Mouse (Mus musculus): ENCODE measurements around the gene Tbxa2r. TPM values are rescaled to one million over a fixed set of nuclear protein-coding genes. Genes with fewer than 3 reads are reported as not detected.

The Tbxa2r gene
- polyA plus RNA-seq, 1 experiment = not detected

- H3K4me1 ChIP-seq (ENCODE audit: control insufficient read depth, insufficient read depth, insufficient read length, low read length) = peaks cover 13% of the 10 kb centered on the region; the same call in 1 of the 2 replicates
- H3K4me3 ChIP-seq (ENCODE audit: insufficient read depth, low read depth, low read length) = peak overlapping the region; percentile 84
- peak overlapping the region; percentile 50 for H3K27ac ChIP-seq (replicated peaks; ENCODE audit: low read depth, low read length)
These were observed 7.1 kb upstream of the Tbxa2r start for GRCm38 (mm10) chr10:81321436-81321835.

- H3K4me3 ChIP-seq (ENCODE audit: insufficient read depth, low read depth, low read length) = no peak overlapping the region; the same call in 1 of the 2 replicates
- H3K27ac ChIP-seq (replicated peaks; ENCODE audit: low read depth, low read length) = no peak overlapping the region
- H3K4me1 ChIP-seq (ENCODE audit: control insufficient read depth, insufficient read depth, insufficient read length, low read length) = peaks cover 18% of the 10 kb centered on the region
These were observed 6.1 kb upstream of the Tbxa2r start for GRCm38 (mm10) chr10:81322444-81322843.

- Histone ChIP-seq H3K4me3 (ENCODE audit: insufficient read depth, low read depth, low read length) (no peak overlapping the region), H3K27ac (replicated peaks; ENCODE audit: low read depth, low read length) (no peak overlapping the region), H3K4me1 (ENCODE audit: control insufficient read depth, insufficient read depth, insufficient read length, low read length) (peaks cover 19% of the 10 kb centered on the region)
These were observed 5.3 kb upstream of the Tbxa2r start for GRCm38 (mm10) chr10:81323141-81323775.

GRCm38 (mm10) chr10:81323791-81324530 is 4.6 kb upstream of the Tbxa2r start:
- no peak overlapping the region for H3K4me3 ChIP-seq (ENCODE audit: insufficient read depth, low read depth, low read length)
- peaks cover 25% of the 10 kb centered on the region for H3K4me1 ChIP-seq (ENCODE audit: control insufficient read depth, insufficient read depth, insufficient read length, low read length)
- H3K27ac ChIP-seq (replicated peaks; ENCODE audit: low read depth, low read length) = no peak overlapping the region

DNA sequence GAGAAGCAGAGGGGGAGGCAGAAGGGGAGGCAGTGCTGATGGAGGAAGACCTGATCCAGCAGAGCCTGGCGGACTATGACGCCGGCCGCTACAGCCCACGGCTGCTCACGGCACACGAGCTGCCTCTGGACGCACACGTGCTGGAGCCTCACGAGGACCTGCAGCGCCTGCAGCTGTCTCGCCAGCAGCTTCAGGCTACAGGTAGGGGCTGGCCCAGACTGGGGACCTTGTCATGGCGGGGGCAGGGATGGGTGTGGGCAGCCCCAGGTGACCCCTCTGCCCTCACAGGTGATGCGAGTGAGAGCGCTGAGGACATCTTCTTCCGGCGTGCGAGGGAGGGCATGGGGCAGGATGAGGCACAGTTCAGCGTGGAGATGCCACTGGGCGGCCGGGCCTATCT is 3.4 kb upstream of the Tbxa2r start:
- Histone ChIP-seq H3K27ac (replicated peaks; ENCODE audit: low read depth, low read length) (no peak overlapping the region), H3K4me1 (ENCODE audit: control insufficient read depth, insufficient read depth, insufficient read length, low read length) (peaks cover 29% of the 10 kb centered on the region), H3K4me3 (ENCODE audit: insufficient read depth, low read depth, low read length) (no peak overlapping the region)

- Histone ChIP-seq H3K4me1 (ENCODE audit: control insufficient read depth, insufficient read depth, insufficient read length, low read length) (peaks cover 32% of the 10 kb centered on the region), H3K27ac (replicated peaks; ENCODE audit: low read depth, low read length) (peak overlapping the region; percentile 96), H3K4me3 (ENCODE audit: insufficient read depth, low read depth, low read length) (no peak overlapping the region)
These were observed 2.8 kb upstream of the Tbxa2r start for GRCm38 (mm10) chr10:81325781-81326180.

DNA sequence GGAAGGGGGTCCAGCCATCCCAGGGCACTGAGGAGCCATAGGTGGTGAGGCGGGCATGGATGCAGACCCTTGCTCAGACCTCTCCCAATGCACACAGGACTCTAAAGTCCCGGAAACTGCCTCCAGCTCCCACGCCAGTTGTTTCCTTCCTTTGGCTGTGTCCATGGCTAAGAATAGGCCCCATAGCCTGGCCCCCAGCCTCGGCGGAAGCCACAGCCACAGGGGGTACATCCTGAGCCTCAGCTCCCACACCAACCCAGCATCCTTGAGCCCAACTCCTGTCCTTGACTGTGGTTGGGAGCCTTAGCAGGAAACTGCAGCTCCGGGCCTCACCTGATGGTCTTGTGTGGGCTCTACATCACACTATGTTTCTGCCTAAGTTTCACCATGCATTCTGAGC is 1.7 kb upstream of the Tbxa2r start:
- H3K4me3 ChIP-seq (ENCODE audit: insufficient read depth, low read depth, low read length) = peak overlapping the region; percentile 20; the same call in 1 of the 2 replicates
- peaks cover 32% of the 10 kb centered on the region for H3K4me1 ChIP-seq (ENCODE audit: control insufficient read depth, insufficient read depth, insufficient read length, low read length)
- peak overlapping the region; percentile 96 for H3K27ac ChIP-seq (replicated peaks; ENCODE audit: low read depth, low read length)

- no peak overlapping the region for H3K4me3 ChIP-seq (ENCODE audit: insufficient read depth, low read depth, low read length)
- peak overlapping the region; percentile 64 for H3K27ac ChIP-seq (replicated peaks; ENCODE audit: low read depth, low read length)
- peaks cover 30% of the 10 kb centered on the region for H3K4me1 ChIP-seq (ENCODE audit: control insufficient read depth, insufficient read depth, insufficient read length, low read length)
These were observed 572 bp upstream of the Tbxa2r start for GRCm38 (mm10) chr10:81327959-81328358.

DNA sequence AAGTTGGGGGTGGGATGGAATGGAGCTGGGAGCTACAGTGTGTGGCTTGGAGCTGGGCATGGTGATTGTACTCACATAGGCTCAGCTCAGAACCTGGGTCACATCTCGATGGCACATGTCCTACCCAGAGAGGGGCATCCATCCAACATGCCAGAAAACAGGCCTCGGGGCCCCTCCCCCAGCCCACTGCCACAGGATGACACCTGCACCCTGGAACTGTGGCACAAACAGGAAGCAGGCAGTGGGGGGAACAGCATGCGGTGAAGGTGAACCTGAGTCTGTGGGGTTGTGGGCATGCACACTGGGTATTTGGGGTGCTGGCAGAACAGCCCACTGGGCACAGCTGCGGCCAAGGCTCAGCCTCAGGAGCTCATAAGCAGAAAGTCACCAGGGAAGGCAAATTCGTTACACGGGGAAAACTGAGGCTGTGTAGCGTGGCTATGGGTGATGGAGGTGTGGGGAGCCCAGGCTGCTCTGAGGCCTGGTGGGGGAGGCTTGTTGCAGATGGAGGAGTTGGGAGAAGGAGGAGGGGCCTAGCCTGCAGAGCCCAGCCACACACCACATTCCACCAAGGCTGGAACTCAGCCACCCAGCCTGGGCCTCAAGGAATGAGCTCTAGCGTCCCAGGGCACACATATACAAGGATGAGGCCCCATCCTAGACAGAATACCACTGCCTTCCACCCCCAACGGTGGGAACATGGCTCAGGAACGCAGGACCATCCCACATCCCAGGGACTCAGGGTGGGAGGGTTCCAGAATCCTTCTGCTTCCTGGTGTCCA is 854 bp downstream of the Tbxa2r start:
- no peak overlapping the region for H3K4me3 ChIP-seq (ENCODE audit: insufficient read depth, low read depth, low read length)
- H3K4me1 ChIP-seq (ENCODE audit: control insufficient read depth, insufficient read depth, insufficient read length, low read length) = peaks cover 30% of the 10 kb centered on the region
- H3K27ac ChIP-seq (replicated peaks; ENCODE audit: low read depth, low read length) = peak overlapping the region; percentile 64

DNA sequence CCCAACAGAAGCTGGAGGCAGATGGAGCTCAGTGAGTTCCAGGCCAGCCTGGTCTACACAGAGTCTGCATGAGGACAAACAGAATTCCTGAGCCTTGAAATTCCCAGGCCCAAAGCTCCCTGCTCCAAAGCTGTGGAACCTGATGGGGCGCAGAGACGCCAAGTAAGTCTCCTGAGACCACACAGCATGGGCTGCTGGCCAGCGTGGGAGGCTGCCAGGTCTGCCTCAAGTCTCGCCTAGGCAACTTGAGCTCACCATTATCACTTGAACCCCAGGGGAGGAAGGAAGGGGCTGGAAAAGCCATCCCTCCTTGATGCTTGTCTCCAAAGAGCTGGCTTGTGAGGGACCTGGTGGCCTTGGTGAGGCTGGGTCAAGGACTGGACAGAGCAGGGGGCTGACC is 1.5 kb downstream of the Tbxa2r start:
- peak overlapping the region; percentile 29; the same call in 1 of the 2 replicates for H3K27ac ChIP-seq (replicated peaks; ENCODE audit: low read depth, low read length)
- no peak overlapping the region for H3K4me3 ChIP-seq (ENCODE audit: insufficient read depth, low read depth, low read length)
- H3K4me1 ChIP-seq (ENCODE audit: control insufficient read depth, insufficient read depth, insufficient read length, low read length) = peaks cover 30% of the 10 kb centered on the region

DNA sequence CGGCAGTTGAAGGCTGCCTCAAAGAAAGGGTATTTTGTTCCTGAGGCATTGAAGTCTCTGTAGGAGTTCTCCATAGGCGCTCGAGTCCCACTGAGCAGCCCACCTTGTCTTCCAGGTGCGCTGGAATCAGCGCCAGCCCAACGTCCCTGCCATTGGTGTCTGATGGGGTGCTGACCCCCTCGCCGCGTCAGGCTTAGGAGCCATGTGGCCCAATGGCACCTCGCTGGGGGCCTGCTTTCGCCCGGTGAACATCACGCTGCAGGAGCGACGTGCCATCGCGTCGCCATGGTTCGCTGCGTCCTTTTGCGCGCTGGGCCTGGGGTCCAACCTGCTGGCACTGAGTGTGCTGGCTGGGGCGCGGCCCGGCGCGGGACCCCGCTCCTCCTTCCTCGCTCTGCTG is 3.7 kb downstream of the Tbxa2r start:
- Histone ChIP-seq H3K4me1 (ENCODE audit: control insufficient read depth, insufficient read depth, insufficient read length, low read length) (peaks cover 26% of the 10 kb centered on the region), H3K4me3 (ENCODE audit: insufficient read depth, low read depth, low read length) (no peak overlapping the region), H3K27ac (replicated peaks; ENCODE audit: low read depth, low read length) (no peak overlapping the region)

- Histone ChIP-seq H3K4me3 (ENCODE audit: insufficient read depth, low read depth, low read length) (no peak overlapping the region), H3K4me1 (ENCODE audit: control insufficient read depth, insufficient read depth, insufficient read length, low read length) (peaks cover 11% of the 10 kb centered on the region), H3K27ac (replicated peaks; ENCODE audit: low read depth, low read length) (no peak overlapping the region)
These were observed 5.8 kb downstream of the Tbxa2r start for GRCm38 (mm10) chr10:81334324-81334723.

- Histone ChIP-seq H3K27ac (replicated peaks; ENCODE audit: low read depth, low read length) (no peak overlapping the region), H3K4me3 (ENCODE audit: insufficient read depth, low read depth, low read length) (no peak overlapping the region), H3K4me1 (ENCODE audit: control insufficient read depth, insufficient read depth, insufficient read length, low read length) (no peaks in the 10 kb centered on the region)
These were observed 7.1 kb downstream of the Tbxa2r start for GRCm38 (mm10) chr10:81335393-81336340.

DNA sequence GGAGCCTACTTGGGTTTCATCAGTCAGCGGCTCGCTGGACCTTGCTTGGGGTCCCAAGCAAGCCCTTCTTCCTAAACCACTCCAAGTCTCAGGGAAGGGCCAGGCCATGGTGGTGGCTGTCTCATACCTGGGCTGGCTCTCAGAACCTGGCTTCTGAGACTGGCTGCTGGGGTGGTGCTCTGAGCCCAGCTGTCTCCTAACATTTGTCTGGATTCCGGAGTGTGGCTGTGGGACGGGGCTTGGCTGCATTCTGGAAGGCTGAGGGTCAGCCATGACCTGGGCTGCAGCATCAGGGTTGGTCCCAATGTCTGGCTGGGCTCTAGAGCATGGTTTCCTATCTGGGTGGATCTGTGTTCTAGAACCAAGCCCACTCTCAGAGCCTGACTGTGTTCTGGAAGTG is 8.0 kb downstream of the Tbxa2r start:
- Histone ChIP-seq H3K27ac (replicated peaks; ENCODE audit: low read depth, low read length) (no peak overlapping the region), H3K4me3 (ENCODE audit: insufficient read depth, low read depth, low read length) (no peak overlapping the region)

More for the DNA sequence above, 8.0 kb downstream of the Tbxa2r start:
- no peaks in the 10 kb centered on the region for H3K4me1 ChIP-seq (ENCODE audit: control insufficient read depth, insufficient read depth, insufficient read length, low read length)
